Mouse (Mus musculus): ENCODE results near the gene Gm16181. TPM values are rescaled to one million over a fixed set of nuclear protein-coding genes. Genes with fewer than 3 reads are reported as not detected.

The Gm16181 gene
- total RNA-seq (2014; fragmentation: Nextera tagmentation), result not detected in 2 replicates
- not detected in 2 replicates for total RNA-seq (2017)

DNA sequence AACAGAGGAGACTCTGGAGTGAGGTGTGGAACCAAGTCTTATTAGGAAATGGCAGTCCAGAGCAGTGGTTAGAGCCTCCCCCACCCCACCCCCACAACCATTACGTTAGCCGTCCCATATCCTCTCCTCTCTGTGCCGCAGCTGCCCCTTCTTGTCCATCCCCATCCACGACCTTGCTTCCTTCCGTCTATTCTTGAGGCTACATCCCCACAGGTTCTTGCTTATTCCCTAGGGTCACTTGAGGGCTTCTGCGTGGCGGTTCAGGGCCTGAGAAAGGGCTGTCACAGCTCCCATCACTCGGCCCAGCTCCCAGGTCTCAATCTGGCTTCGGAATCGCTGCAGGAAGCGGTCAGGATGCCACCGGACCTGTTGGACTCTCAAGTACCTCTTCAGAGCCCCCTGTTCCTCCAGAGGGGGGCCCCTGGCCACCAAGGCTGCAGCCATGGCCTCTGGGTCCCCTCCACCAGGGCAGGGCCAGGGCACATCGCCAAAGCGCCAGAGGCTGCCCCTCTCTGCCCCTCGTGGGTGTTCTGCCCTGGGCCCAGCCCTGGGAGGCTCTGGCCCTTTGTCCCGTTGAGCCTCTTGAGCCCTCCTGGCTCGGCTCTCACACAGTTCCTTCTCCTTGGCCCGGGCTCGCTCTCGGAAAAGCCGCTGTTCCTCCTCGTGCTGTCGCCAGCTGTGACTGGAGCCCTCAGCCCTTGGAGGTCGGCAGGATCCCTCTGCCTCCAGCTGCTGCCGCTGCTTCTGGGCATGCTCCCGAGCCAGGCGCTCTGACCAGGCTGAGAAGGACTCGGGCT is at the start of gene Gm16181:
Gene Gm16181 (plus strand): TSS at position 679 of the 797 bp plus-strand sequence.
- ATAC-seq (replicated peaks; ENCODE audit: low FRiP score, low TSS enrichment, poor library complexity, severe bottlenecking), result no peak

- no peak for ATAC-seq (replicated peaks; ENCODE audit: low FRiP score, low TSS enrichment, poor library complexity, severe bottlenecking)
These were observed 48.0 kb upstream of the Gm16181 start for GRCm38 (mm10) chr17:35172445-35173234.

DNA sequence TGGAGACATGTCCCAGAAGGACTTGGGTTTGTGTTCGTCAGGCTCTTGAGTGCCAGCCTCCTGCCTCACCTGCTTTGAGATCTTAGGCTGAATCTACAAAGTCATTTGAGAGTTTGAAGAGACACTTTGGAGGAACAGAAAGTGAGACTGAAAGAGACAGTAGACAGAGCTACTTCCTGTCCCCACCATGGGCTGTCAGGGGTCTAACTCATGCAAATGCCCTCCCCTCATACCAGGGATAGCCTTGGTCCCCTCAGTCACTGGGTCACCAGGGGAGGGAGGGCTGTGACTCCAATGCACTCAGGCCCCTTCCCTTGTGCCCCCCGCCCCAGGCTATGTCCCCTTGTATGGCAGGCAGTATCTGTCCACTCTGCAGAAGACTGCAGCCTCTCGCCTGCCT is 47.3 kb upstream of the Gm16181 start:
- no peak for ATAC-seq (replicated peaks; ENCODE audit: low FRiP score, low TSS enrichment, poor library complexity, severe bottlenecking)

DNA sequence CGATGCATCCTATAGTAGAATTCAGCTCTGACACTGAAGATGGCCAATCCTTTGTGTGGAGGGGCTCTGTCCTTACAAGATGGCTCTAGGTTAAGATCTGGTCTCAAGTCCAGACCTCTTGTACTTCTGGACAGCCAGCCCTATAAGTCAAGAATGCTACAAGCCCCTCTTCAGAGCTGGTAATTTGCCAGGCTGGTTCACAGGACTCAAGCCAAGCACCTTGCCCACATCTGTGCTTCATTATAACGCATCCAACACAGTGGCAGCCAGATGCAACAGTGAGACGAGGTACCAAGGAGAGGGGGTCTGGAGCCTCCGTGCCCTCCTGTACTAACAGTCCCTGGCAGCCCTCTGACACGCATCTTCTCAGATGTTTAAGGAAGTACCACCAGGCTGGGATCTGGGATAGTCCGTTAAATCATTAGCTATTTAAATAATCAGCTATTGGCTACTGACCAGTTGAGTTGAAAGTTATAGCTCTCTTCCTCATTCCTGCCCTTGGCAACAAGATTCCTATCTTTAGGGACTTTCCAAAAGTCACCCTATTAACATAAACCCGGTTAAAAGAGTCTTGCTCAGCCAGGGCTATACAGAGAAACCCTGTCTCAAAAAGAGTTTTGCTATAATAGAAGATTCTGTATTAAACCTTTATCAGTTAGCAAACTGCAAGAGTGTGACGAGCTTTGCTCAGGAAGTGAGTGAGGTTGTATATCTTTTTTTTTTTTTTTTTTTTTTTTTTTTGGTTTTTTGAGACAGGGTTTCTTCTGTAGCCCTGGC is 46.2 kb upstream of the Gm16181 start:
- no peak for ATAC-seq (replicated peaks; ENCODE audit: low FRiP score, low TSS enrichment, poor library complexity, severe bottlenecking)

- ATAC-seq (replicated peaks; ENCODE audit: low FRiP score, low TSS enrichment, poor library complexity, severe bottlenecking), result no peak
These were observed 45.3 kb upstream of the Gm16181 start for GRCm38 (mm10) chr17:35175382-35175781.

- no peak for ATAC-seq (replicated peaks; ENCODE audit: low FRiP score, low TSS enrichment, poor library complexity, severe bottlenecking)
These were observed 44.7 kb upstream of the Gm16181 start, which contains the start of gene Aif1 for GRCm38 (mm10) chr17:35175968-35176367. Gene Aif1, minus strand, starts transcription at chr17:35176068.

DNA sequence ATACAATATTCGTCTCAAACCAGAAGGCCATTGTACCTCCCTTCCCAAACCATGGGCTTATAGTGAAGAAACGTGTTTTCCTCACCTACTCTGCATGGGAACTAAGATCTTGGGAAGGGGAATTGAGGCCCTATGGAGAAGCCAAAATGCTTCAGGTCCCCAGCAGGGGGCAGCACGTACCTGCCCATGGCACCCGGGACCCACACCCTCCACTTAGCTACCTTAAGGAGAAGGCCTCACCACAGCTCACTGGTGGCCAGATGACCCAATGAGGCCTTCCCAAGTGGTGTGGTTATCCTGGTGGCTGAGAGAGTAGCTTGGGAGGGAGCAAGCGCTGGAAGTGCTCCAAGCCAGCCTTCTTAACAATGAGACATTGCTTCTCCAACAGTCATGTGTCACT is 42.1 kb upstream of the Gm16181 start:
- ATAC-seq (replicated peaks; ENCODE audit: low FRiP score, low TSS enrichment, poor library complexity, severe bottlenecking), result peak; percentile 89

GRCm38 (mm10) chr17:35180093-35180492 is 40.5 kb upstream of the Gm16181 start:
- ATAC-seq (replicated peaks; ENCODE audit: low FRiP score, low TSS enrichment, poor library complexity, severe bottlenecking), result no peak

DNA sequence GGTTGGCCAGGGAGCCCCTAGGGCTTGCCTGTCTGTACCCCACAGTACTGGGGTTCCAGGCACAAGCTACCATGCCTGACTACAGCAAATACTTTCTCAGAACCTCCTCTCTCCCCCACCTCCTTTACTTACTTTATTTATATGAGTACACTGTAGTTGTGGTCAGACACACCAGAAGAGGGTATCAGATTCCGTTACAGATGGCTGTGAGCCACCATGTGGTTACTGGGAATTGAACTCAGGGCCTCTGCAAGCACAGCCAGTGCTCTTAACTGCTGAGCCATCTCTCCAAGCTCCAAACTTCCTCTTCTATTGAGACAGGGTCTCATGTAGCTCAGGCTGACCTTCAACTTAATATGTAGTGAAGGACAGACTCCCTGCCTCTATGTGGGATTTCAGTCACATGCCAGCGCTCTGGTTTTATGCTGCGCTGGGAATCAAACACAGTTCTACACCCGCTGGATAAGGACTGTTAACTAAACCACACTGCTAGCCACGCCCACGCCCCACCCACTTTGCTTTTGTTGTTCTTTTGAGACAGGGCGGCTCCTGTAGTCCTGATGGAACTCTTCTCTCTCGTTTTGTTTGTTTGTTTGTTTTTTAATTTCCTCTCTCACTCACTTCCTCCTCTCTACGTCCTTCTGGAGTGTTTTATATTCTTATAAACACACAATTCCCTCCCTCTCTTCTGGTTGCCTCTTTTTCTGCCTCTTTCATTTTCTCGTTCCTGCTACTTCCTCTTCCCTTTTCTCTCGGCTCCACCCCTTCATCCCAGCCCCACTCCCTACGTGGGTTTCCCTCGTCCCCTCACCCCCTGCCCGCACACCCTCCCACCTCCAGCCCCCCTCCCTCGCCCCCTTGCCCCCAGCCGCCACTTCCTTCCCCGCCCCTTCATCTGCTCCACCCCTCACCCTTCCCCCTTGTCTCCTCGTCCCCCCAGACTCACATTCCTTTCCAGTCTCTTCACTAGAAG is 34.7 kb upstream of the Gm16181 start:
- ATAC-seq (replicated peaks; ENCODE audit: low FRiP score, low TSS enrichment, poor library complexity, severe bottlenecking), result peak; percentile 80

DNA sequence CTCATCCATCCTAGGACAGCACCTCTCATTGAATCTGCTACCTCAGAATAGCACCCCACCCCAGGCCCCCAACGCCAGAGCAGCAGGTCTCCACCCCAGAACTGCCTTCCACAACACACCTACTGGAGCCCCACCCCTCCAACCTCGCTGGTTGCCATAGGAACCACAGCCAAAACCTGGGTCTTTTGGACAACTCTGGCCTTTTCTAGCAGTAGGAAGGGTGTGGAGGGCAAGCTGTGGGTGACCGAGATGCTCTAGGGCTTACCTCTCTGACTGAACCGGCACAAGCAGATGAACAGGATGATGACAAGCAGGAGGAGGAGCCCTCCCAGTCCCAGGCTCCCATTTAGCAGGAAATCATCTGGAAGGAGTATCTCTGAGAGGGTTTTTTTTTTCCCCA is 34.0 kb upstream of the Gm16181 start:
- ATAC-seq (replicated peaks; ENCODE audit: low FRiP score, low TSS enrichment, poor library complexity, severe bottlenecking), result 0 out of 2 replicates have a peak, but pooled peaks have one; percentile 24

DNA sequence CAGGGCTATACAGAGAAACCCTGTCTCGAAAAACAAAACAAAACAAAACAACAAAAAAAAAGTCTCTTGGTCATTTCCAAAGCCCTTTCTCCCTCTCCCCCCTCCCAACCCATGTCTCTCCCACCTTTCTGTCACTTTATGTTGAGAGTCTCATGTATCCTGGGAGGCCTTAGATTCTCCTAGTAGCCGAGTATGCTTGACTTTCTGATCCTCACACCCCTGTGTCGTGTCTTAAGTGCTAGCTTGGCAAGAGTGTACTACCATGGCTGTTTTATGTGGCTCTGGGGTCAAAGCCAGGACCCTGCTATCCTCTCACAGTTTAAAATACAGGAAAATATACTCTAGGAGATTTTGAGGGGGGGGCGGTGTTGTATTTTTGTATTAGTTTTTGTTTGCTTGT is 33.3 kb upstream of the Gm16181 start:
- ATAC-seq (replicated peaks; ENCODE audit: low FRiP score, low TSS enrichment, poor library complexity, severe bottlenecking), result no peak

DNA sequence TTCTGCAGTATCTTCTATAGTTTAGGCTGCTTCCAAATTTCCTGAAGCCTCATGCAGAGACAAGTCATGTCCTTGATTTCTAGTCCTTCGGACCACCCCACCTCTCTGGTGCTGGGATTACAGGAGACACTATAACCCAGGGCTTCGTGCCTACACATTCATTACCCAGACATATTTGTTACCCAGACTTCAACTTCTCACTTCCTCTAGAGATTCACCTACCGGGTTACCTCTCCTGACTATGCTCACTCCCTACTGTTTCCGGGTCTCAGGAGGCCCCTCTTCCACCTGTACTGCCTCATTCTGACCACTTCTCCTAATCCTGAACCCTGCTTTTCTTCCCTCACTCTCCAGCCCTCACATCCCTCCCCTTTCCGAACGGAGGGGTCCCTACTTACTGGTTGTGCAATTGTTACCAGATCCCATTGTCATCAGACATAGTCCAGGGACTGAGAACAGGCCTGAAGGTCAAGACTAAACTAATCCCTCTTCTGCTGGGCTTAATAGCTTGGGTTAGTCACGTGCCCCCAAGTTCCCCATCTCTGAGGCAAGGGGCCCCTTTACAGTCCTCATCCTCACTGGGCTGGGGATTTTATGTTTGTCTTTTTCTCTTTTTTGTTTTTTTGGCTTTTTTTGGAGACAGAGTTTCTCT is 32.5 kb upstream of the Gm16181 start, which contains the start of gene Lst1:
Gene Lst1 (minus strand): TSS at position 481 of the 652 bp plus-strand sequence.
- ATAC-seq (replicated peaks; ENCODE audit: low FRiP score, low TSS enrichment, poor library complexity, severe bottlenecking), result no peak

DNA sequence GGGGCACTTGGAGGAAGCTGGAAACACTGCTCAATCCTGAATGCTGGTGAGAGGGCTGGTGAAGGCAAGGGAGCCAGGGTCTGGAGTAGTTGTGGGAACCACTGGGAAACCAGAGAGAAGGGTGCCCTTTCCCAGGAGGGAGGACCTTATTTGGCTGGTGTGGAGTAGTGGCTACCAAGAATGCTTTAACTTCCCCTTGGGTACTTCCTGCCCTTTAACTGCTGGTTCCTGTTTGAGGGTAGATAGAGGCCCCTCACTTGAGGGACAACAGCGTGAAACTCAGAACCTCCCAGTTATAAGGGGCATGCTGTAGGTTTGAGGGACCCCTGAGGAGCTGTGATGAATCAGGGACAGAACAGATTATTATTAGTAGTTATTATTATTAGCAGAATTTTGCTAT is 31.4 kb upstream of the Gm16181 start:
- no peak for ATAC-seq (replicated peaks; ENCODE audit: low FRiP score, low TSS enrichment, poor library complexity, severe bottlenecking)

- no peak for ATAC-seq (replicated peaks; ENCODE audit: low FRiP score, low TSS enrichment, poor library complexity, severe bottlenecking)
These were observed 30.5 kb upstream of the Gm16181 start for GRCm38 (mm10) chr17:35190096-35190495.

- ATAC-seq (replicated peaks; ENCODE audit: low FRiP score, low TSS enrichment, poor library complexity, severe bottlenecking), result no peak
These were observed 28.9 kb upstream of the Gm16181 start for GRCm38 (mm10) chr17:35191723-35192122.

DNA sequence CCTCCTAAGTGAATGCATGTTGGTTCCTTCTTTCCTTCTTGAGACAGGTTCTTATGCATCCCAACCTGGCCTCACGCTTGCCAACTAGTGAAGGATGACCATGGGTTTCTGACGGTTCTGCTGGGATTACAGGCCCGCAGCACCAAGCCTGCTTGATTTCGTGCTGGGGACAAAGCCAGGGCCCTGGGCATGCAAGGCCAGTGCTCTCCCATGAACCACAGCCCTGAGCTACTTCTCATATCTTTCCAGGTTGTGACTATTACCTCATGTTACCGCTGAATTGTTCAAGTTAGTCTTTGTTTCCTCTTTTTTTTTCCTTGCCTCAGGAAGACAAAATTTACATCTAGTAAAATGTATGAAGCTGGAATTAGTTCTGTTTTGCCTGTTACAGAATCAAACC is 27.7 kb upstream of the Gm16181 start:
- no peak for ATAC-seq (replicated peaks; ENCODE audit: low FRiP score, low TSS enrichment, poor library complexity, severe bottlenecking)

GRCm38 (mm10) chr17:35193881-35194843 is 26.5 kb upstream of the Gm16181 start, which contains the start of gene Ltb:
Gene Ltb, plus strand, starts transcription at chr17:35194439.
- no peak for ATAC-seq (replicated peaks; ENCODE audit: low FRiP score, low TSS enrichment, poor library complexity, severe bottlenecking)
